Mouse (Mus musculus): ENCODE results near the gene Ints7.

DNA sequence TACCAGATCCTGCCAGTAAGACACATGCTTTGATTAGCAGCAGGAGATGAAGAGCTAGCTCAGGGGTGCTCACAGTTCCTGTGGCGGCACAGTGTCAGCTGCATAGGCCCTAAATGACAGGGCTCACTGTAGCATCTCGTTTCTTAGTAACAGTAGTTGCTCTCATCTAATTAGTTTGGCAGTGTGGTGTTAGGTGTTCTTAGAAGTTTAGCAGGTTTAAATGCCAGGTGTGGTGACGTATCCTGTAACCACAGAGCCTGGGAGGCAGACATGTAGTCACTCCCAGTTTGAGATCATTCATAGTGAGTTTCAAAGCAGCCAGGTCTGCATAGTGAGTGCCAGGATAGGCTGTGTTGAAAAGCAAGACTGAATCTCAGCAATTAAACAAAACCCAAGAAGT, 4.1 kb downstream of the Ints7 start:
- no peak for TF ChIP-seq POLR2A (IDR thresholded peaks at IDR 0.05; ENCODE audit: low read depth, low read length)
- TF ChIP-seq CTCF (conservative IDR thresholded peaks at IDR 0.05; ENCODE audit: insufficient read depth, insufficient read length, low read depth, low read length): no peak
